Mouse (Mus musculus) heart, adult 2 months (tissue): ENCODE measurements around the gene Zfp777. TPM values are rescaled to one million over a fixed set of nuclear protein-coding genes. Genes with fewer than 3 reads are reported as not detected.

ENCODE experiments used
- DNase-seq, 2 experiments: peaks; one replicate each; pipeline ENCODE4 v3.0.0; 2021
- H3K27ac ChIP-seq: fragments of 200-600 bp; 2 replicates; pipeline ENCODE4 v1.8.1; 2022
- H3K27me3 ChIP-seq: fragments of 200-500 bp; 2 replicates; pipeline ENCODE4 v1.6.1; 2012; ENCODE audit warnings: mild to moderate bottlenecking, low read length, inconsistent platforms, mixed read lengths; ENCODE audit not compliant: control insufficient read depth, insufficient read depth
- H3K36me3 ChIP-seq: fragments of 200-500 bp; 2 replicates; pipeline ENCODE4 v1.6.1; 2012; ENCODE audit warnings: low read length, inconsistent platforms; ENCODE audit not compliant: control insufficient read depth, insufficient read depth
- H3K4me1 ChIP-seq: fragments of 200-500 bp; 2 replicates; pipeline ENCODE4 v1.6.1; 2011; ENCODE audit warnings: low read length; ENCODE audit not compliant: control insufficient read depth, insufficient read depth
- H3K4me3 ChIP-seq: fragments of 200-600 bp; 2 replicates; pipeline ENCODE4 v1.8.1; 2022
- H3K79me2 ChIP-seq: fragments of 200-500 bp; replicated peaks from 2 replicates; pipeline ENCODE4 v1.6.1; 2012; ENCODE audit warnings: mild to moderate bottlenecking, inconsistent platforms, low read length, moderate library complexity, mixed read lengths; ENCODE audit not compliant: control insufficient read depth, insufficient read depth
- H3K9ac ChIP-seq: fragments of 200-500 bp; 2 replicates; pipeline ENCODE4 v1.6.1; 2012; ENCODE audit warnings: low read depth, mild to moderate bottlenecking, control low read depth, inconsistent platforms, low read length, mixed read lengths
- CTCF ChIP-seq: fragments of 200-600 bp; IDR thresholded peaks from 2 replicates; pipeline ENCODE4 v1.8.1; 2022; ENCODE audit warnings: antibody characterized with exemption, mild to moderate bottlenecking, moderate library complexity
- EP300 ChIP-seq: fragments of 200-500 bp; IDR thresholded peaks from 2 replicates; pipeline ENCODE4 v1.6.1; 2011; ENCODE audit warnings: low read depth, low read length, control low read depth; ENCODE audit not compliant: insufficient read depth
- POLR2A ChIP-seq: fragments of 200-500 bp; IDR thresholded peaks from 2 replicates; pipeline ENCODE4 v1.6.1; 2011; ENCODE audit warnings: mild to moderate bottlenecking, low read depth, low read length, control low read depth; ENCODE audit not compliant: insufficient read depth
- WGBS: fragments of 180-500 bp; shearing (Covaris S2); methylation state at CpG from one replicate; pipeline ENCODE4 v1.1.7; 2018; 5-methylcytosine and 5-hydroxymethylcytosine counted together
- intact Hi-C: fragments of 180-260 bp; cut with DNase I; formaldehyde crosslinking; loops from one replicate; pipeline ENCODE4 v1.15.1; 2025
- polyA plus RNA-seq: library from polyadenylated mRNA; depleted of rRNA; stranded (reverse); fragments of >200 nt; gene quantifications from 2 replicates; pipeline ENCODE4 v1.2.3, GENCODE M21; 2012
- total RNA-seq, 2 experiments: library from RNA; stranded (reverse); gene quantifications; 2 replicates each; pipeline ENCODE4 v1.2.3; 2021

Zfp777 gene
- total and polyA plus RNA-seq, 3 experiments: 10.0 to 15.6 (median 13.8) TPM

DNA sequence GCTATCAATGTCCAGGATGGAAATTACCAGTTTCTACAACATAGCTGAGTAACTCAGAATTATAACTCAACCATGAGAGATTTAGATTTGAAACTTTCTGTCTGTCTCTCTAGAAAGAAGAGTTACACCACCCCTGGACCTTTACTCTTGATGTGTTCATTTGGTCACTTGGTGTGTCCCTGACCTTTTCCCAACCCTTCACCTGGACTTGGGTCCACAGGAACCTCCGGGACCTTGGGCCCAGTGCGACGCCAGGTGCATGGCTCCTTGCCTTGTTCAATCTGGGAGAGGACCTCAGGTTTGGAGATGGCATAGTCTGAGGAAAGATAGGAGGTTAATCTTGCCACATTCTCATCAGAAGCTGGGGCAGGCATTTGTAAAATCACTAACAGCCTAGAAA is 33.2 kb upstream of the Zfp777 start:
- Histone ChIP-seq H3K36me3 (no peaks in the 10 kb centered on the region; the same call in 1 of the 2 replicates), H3K4me3 (no peak overlapping the region), H3K79me2 (no peaks in the 10 kb centered on the region; the same call in 1 of the 2 replicates), H3K27me3 (no peaks in the 10 kb centered on the region), H3K27ac (no peak overlapping the region), H3K9ac (no peak overlapping the region), H3K4me1 (peaks cover 7% of the 10 kb centered on the region)
- WGBS: 97% methylated on average over 3 of the region's 3 CpGs
- no peak for TF ChIP-seq EP300
- no peak for TF ChIP-seq POLR2A
- intact Hi-C loops: loop anchor here (10.0 kb wide), 1 partner anchor 247 kb away; the partner anchor contains the start of genes Zfp398 and Zfp786
- no peak for DNase-seq

DNA sequence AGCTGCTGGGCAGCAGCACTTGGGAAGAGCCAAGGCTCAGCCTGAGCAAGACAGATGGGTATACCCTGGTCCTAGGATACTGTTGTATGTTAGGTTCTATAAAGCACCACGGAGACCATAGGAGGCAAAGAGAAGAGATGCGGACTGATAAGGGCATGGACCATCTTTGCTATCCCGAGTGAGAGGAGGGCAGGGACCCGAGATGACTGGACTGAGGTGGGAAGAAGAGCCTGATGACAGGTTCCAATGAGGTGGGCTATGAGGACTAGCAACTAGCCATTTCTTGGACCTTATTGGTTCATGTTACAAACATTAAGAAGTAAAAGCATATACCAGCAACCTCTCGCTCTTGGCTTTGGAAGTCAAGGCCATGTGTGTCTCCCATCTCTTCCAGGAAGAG is 32.3 kb upstream of the Zfp777 start:
- no peak overlapping the region for H3K4me3 ChIP-seq
- no peak overlapping the region for H3K9ac ChIP-seq
- TF ChIP-seq EP300 (no peak), POLR2A (no peak), CTCF (no peak)
- no peaks in the 10 kb centered on the region for H3K27me3 ChIP-seq
- intact Hi-C loops: loop anchor here (10.0 kb wide), 1 partner anchor 246 kb away; the partner anchor contains the start of genes Zfp398 and Zfp786
- H3K79me2 ChIP-seq: no peaks in the 10 kb centered on the region; the same call in 1 of the 2 replicates
- no peak overlapping the region for H3K27ac ChIP-seq
- 97% methylated on average over 5 of the region's 5 CpGs for WGBS
- H3K36me3 ChIP-seq: no peaks in the 10 kb centered on the region; the same call in 1 of the 2 replicates
- peaks cover 7% of the 10 kb centered on the region for H3K4me1 ChIP-seq
- DNase-seq: no peak

DNA sequence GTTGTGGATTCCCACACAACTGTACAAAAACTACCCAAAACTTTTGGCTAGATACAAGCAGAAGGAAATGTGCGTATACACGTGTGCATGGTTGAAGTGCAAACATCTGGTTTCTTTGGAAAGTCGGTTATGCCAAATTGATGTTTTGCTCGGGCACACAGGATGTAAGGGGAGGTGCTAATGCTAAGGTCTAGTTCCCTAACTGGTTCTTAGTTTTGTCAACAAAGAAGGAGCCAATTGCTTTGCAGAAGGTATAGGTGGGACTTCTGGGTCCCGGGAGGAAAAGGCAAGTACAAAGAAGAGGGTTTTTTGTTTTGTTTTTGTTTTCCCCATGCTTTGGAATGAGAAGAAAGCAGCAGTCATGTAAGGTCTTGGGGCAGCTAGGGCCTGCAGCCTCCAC is 24.6 kb upstream of the Zfp777 start:
- Histone ChIP-seq H3K9ac (no peak overlapping the region), H3K36me3 (no peaks in the 10 kb centered on the region; the same call in 1 of the 2 replicates), H3K27me3 (no peaks in the 10 kb centered on the region), H3K27ac (peak overlapping the region; percentile 40), H3K79me2 (no peaks in the 10 kb centered on the region), H3K4me3 (peak overlapping the region; percentile 16; the same call in 1 of the 2 replicates), H3K4me1 (peaks cover 1% of the 10 kb centered on the region)
- no peak for DNase-seq
- TF ChIP-seq EP300 (no peak), POLR2A (no peak), CTCF (no peak)
- 40% methylated on average over 5 of the region's 5 CpGs for WGBS
- intact Hi-C loops: no loop called here

DNA sequence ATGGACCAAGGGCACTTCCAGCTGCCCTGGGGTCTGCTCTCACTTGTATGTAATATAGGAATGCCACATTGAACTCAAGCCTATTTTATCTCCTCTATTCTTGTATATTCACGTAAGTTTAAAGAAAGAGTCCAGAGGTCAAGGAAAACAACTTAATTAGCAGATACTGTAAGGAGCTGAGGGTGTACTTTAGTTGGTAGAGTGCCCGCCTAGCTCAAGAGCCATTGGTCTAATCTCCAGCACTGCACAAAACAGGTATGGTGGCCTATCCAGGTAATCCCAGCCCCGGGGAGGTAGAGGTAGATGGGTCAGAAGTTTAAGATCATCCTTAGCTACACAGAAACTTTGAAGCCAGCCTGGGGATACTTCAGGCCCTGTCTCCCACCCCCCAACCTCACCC is 18.8 kb upstream of the Zfp777 start:
- intact Hi-C loops: no loop called here
- Histone ChIP-seq H3K4me1 (no peaks in the 10 kb centered on the region; the same call in 1 of the 2 replicates), H3K9ac (no peak overlapping the region), H3K36me3 (no peaks in the 10 kb centered on the region; the same call in 1 of the 2 replicates), H3K27ac (no peak overlapping the region), H3K79me2 (no peaks in the 10 kb centered on the region), H3K27me3 (no peaks in the 10 kb centered on the region), H3K4me3 (no peak overlapping the region)
- WGBS: 90% methylated on average over 3 of the region's 3 CpGs
- DNase-seq: no peak
- TF ChIP-seq POLR2A: no peak
- no peak for TF ChIP-seq CTCF
- TF ChIP-seq EP300: no peak

DNA sequence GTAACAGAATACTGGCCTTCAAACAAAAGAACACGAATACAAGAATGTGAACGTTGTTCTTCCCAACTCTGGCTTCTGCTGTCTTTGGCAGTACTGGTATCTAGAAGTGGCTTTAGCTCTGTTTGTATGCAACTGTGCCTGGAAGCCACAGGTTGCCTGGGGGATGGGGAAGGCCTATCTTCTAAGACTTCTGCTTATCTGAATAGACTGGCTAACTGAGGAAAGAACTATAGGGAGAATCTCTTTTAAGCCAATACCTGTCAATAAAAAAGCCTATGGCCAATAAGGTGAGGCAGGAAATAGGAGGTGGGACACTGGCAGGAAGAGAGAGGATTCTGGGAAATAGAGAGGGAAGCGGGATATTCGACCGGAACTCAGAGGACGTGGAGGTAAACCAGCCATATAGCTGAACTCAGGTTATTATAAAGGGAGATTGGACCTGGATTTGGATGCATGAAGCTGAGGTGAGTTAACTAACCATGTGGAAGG is 16.9 kb upstream of the Zfp777 start:
- H3K4me1 ChIP-seq: no peaks in the 10 kb centered on the region; the same call in 1 of the 2 replicates
- no peaks in the 10 kb centered on the region; the same call in 1 of the 2 replicates for H3K36me3 ChIP-seq

DNA sequence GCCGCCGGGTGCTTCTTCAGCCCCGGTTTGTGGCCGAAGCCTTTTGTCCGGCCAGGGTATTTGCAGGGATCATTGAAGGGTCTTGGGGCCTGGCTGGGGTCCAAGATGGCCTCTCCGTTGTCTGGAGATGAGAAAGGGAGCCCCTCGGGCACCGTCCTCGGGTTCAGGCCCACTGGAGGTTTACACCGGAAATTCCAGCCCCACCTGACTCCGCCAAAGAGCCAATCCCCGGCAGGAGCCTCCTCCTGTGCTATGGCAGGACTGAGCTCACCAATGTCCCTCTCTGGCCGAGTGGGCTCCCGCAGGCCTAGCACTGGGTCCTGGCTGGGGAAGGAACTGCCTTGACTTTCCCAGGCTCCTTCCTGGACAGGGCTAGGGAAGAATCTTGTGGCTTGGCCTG is 15.7 kb upstream of the Zfp777 start:
- no peak overlapping the region for H3K27ac ChIP-seq
- 90% methylated on average over 14 of the region's 14 CpGs for WGBS
- no peak for DNase-seq
- no peak overlapping the region for H3K4me3 ChIP-seq
- no peaks in the 10 kb centered on the region for H3K27me3 ChIP-seq
- H3K36me3 ChIP-seq: no peaks in the 10 kb centered on the region
- no peak overlapping the region for H3K9ac ChIP-seq
- TF ChIP-seq EP300 (no peak), CTCF (no peak), POLR2A (no peak)
- no peaks in the 10 kb centered on the region for H3K4me1 ChIP-seq
- no peaks in the 10 kb centered on the region for H3K79me2 ChIP-seq
- intact Hi-C loops: no loop called here

More for the DNA sequence above, 16.9 kb upstream of the Zfp777 start:
- no peaks in the 10 kb centered on the region for H3K27me3 ChIP-seq
- TF ChIP-seq POLR2A (no peak), CTCF (no peak), EP300 (no peak)
- intact Hi-C loops: no loop called here
- H3K27ac ChIP-seq: no peak overlapping the region
- no peak overlapping the region for H3K4me3 ChIP-seq
- 92% methylated on average over 6 of the region's 6 CpGs for WGBS
- no peak for DNase-seq
- no peaks in the 10 kb centered on the region for H3K79me2 ChIP-seq
- H3K9ac ChIP-seq: no peak overlapping the region

DNA sequence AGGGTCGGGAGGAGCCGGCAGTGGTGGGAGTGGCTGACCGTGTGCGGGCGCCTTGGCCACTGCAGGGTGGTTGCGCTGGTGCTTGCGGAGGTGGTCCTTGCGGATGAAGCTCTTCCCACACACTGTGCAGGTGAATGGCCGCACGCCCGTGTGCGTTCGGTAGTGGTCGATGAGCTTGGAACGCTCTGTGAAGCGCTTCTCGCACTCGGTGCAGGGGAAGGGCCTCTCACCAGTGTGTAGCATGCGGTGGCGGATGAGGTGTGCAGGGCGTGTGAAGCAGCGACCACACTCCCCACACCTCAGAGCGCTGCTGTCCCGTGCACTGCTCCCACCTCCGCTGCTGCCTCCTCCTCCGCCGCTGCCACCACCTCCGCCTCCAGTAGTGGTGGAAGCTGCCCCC is 15.2 kb upstream of the Zfp777 start:
- H3K27ac ChIP-seq: no peak overlapping the region
- TF ChIP-seq POLR2A (no peak), CTCF (no peak), EP300 (no peak)
- WGBS: 96% methylated on average over 28 of the region's 28 CpGs
- H3K4me3 ChIP-seq: no peak overlapping the region
- no peak overlapping the region for H3K9ac ChIP-seq
- no peaks in the 10 kb centered on the region for H3K36me3 ChIP-seq
- intact Hi-C loops: no loop called here
- DNase-seq: no peak
- H3K4me1 ChIP-seq: no peaks in the 10 kb centered on the region
- H3K79me2 ChIP-seq: no peaks in the 10 kb centered on the region
- H3K27me3 ChIP-seq: no peaks in the 10 kb centered on the region
